Mouse (Mus musculus) hindbrain, embryonic 10.5 days (tissue): ENCODE results near the gene Gm27235. TPM values are rescaled to one million over a fixed set of nuclear protein-coding genes. Genes with fewer than 3 reads are reported as not detected.
"Not testable (repeated sequence)": the region's sequence is repeated elsewhere in the genome, so short reads cannot be mapped to it uniquely, and the experiment has no call there.

ENCODE experiments used
- DNase-seq: peaks from one replicate; pipeline ENCODE4 v3.0.0-alpha.2; 2017; ENCODE audit warnings: low spot score
- H3K27ac ChIP-seq: fragments of 300-500 bp; sonication (generic); 2 replicates; pipeline ENCODE4 v1.5.1; 2016; ENCODE audit warnings: mild to moderate bottlenecking, moderate library complexity
- H3K27me3 ChIP-seq: fragments of 300-500 bp; sonication (generic); 2 replicates; pipeline ENCODE4 v1.6.1; 2016; ENCODE audit warnings: mild to moderate bottlenecking; ENCODE audit not compliant: poor library complexity, insufficient read depth, severe bottlenecking
- H3K36me3 ChIP-seq: fragments of 300-500 bp; sonication (generic); 2 replicates; pipeline ENCODE4 v1.6.1; 2016; ENCODE audit warnings: mild to moderate bottlenecking, moderate library complexity
- H3K4me1 ChIP-seq: fragments of 300-500 bp; sonication (generic); replicated peaks from 2 replicates; pipeline ENCODE4 v1.6.1; 2016; ENCODE audit warnings: mild to moderate bottlenecking
- H3K4me3 ChIP-seq: fragments of 300-500 bp; sonication (generic); 2 replicates; pipeline ENCODE4 v1.5.1; 2016; ENCODE audit warnings: mild to moderate bottlenecking, moderate library complexity
- H3K9me3 ChIP-seq: fragments of 300-500 bp; sonication (generic); 2 replicates; pipeline ENCODE4 v1.6.1; 2016; ENCODE audit warnings: mild to moderate bottlenecking, moderate library complexity
- WGBS: fragments of 180-500 bp; shearing (Covaris S2); methylation state at CpG from one replicate; pipeline ENCODE4 v1.1.7; 2016; 5-methylcytosine and 5-hydroxymethylcytosine counted together
- polyA plus RNA-seq: library from polyadenylated mRNA; unstranded; fragments of >200 nt; fragmentation: Nextera tagmentation; extraction: Ambion mirVana; gene quantifications from 2 replicates; pipeline ENCODE4 v1.2.1, GENCODE M21; 2016

The Gm27235 gene
- polyA plus RNA-seq: not detected in 2 replicates

- WGBS: 89% methylated on average over 3 of the region's 3 CpGs
- Histone ChIP-seq H3K4me3 (no peak within 1 kb of the TSS), H3K27ac (no peak within 1 kb of the TSS), H3K9me3 (peaks cover 45% of the 10 kb centered on the region), H3K27me3 (no peaks in the 10 kb centered on the region), H3K4me1 (no peaks in the 10 kb centered on the region), H3K36me3 (no peaks in the 10 kb centered on the region)
- no peak for DNase-seq
These were observed at the start of gene Gm27235, which contains the start of gene D730048I06Rik for GRCm38 (mm10) chr9:35790001-35790400. Gene Gm27235 (minus strand): TSS chr9:35790101. Gene D730048I06Rik (minus strand): TSS chr9:35790112.

- 90% methylated on average over 15 of the region's 15 CpGs for whole genome bisulfite sequencing
- H3K9me3 ChIP-seq: peaks cover 22% of the 10 kb centered on the region
- not testable (repeated sequence) for DNase-seq, H3K36me3 ChIP-seq, H3K4me3 ChIP-seq, H3K27ac ChIP-seq, H3K4me1 ChIP-seq, H3K27me3 ChIP-seq
These were observed 28.0 kb upstream of the Gm27235 start for GRCm38 (mm10) chr9:35817881-35818280.

GRCm38 (mm10) chr9:35798146-35798545, 8.2 kb upstream of the Gm27235 start:
- Histone ChIP-seq H3K4me3 (no peak overlapping the region), H3K27ac (no peak overlapping the region)
- no peak for DNase-seq

GRCm38 (mm10) chr9:35778009-35778408, 11.9 kb downstream of the Gm27235 start, which contains the start of gene Gm17727:
Gene Gm17727 (minus strand): TSS chr9:35778109.
- whole genome bisulfite sequencing: 65% methylated on average over 3 of the region's 3 CpGs
- Histone ChIP-seq H3K27ac (no peak within 1 kb of the TSS), H3K4me1 (no peaks in the 10 kb centered on the region), H3K9me3 (peaks cover 34% of the 10 kb centered on the region), H3K27me3 (no peaks in the 10 kb centered on the region), H3K4me3 (no peak within 1 kb of the TSS), H3K36me3 (no peaks in the 10 kb centered on the region)
- DNase-seq: no peak

More at GRCm38 (mm10) chr9:35798146-35798545, 8.2 kb upstream of the Gm27235 start:
- Histone ChIP-seq H3K9me3 (peaks cover 36% of the 10 kb centered on the region), H3K27me3 (no peaks in the 10 kb centered on the region), H3K4me1 (no peaks in the 10 kb centered on the region), H3K36me3 (no peaks in the 10 kb centered on the region)

GRCm38 (mm10) chr9:35756843-35757242, 33.1 kb downstream of the Gm27235 start:
- Histone ChIP-seq H3K36me3 (no peaks in the 10 kb centered on the region), H3K27ac (no peak overlapping the region), H3K4me3 (no peak overlapping the region), H3K9me3 (no peaks in the 10 kb centered on the region), H3K4me1 (no peaks in the 10 kb centered on the region), H3K27me3 (no peaks in the 10 kb centered on the region)
- DNase-seq: no peak

GRCm38 (mm10) chr9:35740749-35741148, 49.2 kb downstream of the Gm27235 start, which contains the start of gene Gm17677:
Gene Gm17677 (plus strand): TSS chr9:35741049.
- H3K9me3 ChIP-seq: peaks cover 37% of the 10 kb centered on the region
- H3K36me3 ChIP-seq: no peaks in the 10 kb centered on the region
- H3K27me3 ChIP-seq: no peaks in the 10 kb centered on the region
- no peak within 1 kb of the TSS for H3K27ac ChIP-seq
- no peaks in the 10 kb centered on the region for H3K4me1 ChIP-seq
- no peak within 1 kb of the TSS for H3K4me3 ChIP-seq
- DNase-seq: no peak

Other genes starting within 250 kb of the Gm27235 start
- 7.3 and 8.1 TPM in 2 replicates for gene Ddx25, start 231.6 kb downstream of the Gm27235 start, polyA plus RNA-seq
- 15.8 and 17.8 TPM in 2 replicates for gene Pus3, start 231.5 kb downstream of the Gm27235 start, polyA plus RNA-seq
- 1.5 and 1.7 TPM in 2 replicates for gene Pate2, start 219.8 kb downstream of the Gm27235 start, polyA plus RNA-seq
- gene Hyls1, start 219.7 kb downstream of the Gm27235 start, polyA plus RNA-seq: 24.2 and 26.8 TPM in 2 replicates
- gene Pate4, start 178.2 kb downstream of the Gm27235 start, polyA plus RNA-seq: not detected in 2 replicates
- not detected in 2 replicates for gene Pate3, start 141.9 kb downstream of the Gm27235 start, polyA plus RNA-seq
- gene Pate1, start 102.7 kb downstream of the Gm27235 start, polyA plus RNA-seq: not detected in 2 replicates
- not detected in 2 replicates for gene Gm17677, start 49.1 kb downstream of the Gm27235 start, polyA plus RNA-seq
- not detected in 2 replicates for gene Gm17727, start 12.0 kb downstream of the Gm27235 start, polyA plus RNA-seq
- not detected in 2 replicates for gene D730048I06Rik, start within 50 bp of the Gm27235 start, polyA plus RNA-seq
- not detected in 2 replicates for gene 9230110F15Rik, start 54.0 kb upstream of the Gm27235 start, polyA plus RNA-seq
- gene 9230113P08Rik, start 118.3 kb upstream of the Gm27235 start, polyA plus RNA-seq: not detected in 2 replicates